Mouse (Mus musculus): ENCODE results near the gene Myo19. TPM values are rescaled to one million over a fixed set of nuclear protein-coding genes. Genes with fewer than 3 reads are reported as not detected.
"Not testable (repeated sequence)": the region's sequence is repeated elsewhere in the genome, so short reads cannot be mapped to it uniquely, and the experiment has no call there.

The Myo19 gene
- polyA plus RNA-seq (2017; shearing (Covaris generic)): 1 to 10 TPM; 2.3 to 3.2 TPM

- ATAC-seq: peak; percentile 84
Observed at GRCm38 (mm10) chr11:84879772-84880464, at the start of gene Myo19, which contains the start of gene Pigw. Gene Myo19, plus strand, starts transcription at chr11:84880148. Gene Pigw, minus strand, starts transcription at chr11:84880285.

- ATAC-seq: no peak
Observed at GRCm38 (mm10) chr11:84839330-84839729, 40.6 kb upstream of the Myo19 start.

- ATAC-seq: no peak
Observed at GRCm38 (mm10) chr11:84846741-84847474, 33.0 kb upstream of the Myo19 start.

DNA sequence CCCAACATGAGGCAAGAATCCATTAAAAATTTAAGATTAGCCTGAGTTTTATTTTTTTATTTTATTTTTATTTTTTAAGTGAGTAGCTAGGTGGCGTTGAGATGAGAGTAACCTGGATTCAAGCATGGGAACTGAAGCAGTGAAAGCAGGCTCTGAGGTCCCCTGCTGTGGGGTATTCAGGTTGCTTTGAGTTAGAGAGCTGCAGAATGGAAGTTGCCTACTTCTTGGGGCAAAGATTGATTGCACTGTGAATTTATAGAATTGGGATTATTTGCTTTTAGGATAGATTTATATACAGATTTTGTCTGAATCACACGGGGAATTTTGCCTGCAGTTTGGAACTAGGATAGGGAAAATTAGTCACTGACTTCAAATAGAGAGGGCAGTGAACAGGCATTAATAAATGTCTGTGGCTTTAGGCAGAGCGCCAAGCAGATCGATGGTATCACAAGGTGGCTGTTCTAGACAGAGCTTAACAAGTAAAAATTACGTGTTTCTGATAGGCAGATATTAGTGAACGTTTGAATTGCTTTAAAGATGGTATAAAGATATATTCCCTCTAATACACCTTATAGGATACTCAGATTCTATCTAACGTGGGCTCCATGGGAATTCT lies 32.4 kb upstream of the Myo19 start:
- ATAC-seq: no peak

DNA sequence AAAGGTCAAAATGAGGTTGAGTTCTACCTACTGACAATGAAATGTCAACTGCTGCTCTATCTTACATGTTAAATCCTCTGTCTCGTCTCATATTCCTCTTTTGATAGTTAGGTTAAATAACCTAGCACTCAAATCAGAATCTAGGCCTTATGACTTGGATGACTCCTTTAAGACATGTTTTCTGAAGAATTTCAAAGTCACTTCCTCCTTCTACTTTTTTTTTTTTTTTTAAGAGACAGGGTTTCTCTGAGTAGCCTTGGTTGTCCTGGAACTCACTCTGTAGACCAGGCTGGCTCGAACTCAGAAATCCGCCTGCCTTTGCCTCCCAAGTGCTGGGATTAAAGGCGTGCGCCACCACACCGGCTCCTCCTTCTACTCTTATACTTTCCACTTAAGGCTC lies 24.7 kb upstream of the Myo19 start:
- no peak for ATAC-seq

DNA sequence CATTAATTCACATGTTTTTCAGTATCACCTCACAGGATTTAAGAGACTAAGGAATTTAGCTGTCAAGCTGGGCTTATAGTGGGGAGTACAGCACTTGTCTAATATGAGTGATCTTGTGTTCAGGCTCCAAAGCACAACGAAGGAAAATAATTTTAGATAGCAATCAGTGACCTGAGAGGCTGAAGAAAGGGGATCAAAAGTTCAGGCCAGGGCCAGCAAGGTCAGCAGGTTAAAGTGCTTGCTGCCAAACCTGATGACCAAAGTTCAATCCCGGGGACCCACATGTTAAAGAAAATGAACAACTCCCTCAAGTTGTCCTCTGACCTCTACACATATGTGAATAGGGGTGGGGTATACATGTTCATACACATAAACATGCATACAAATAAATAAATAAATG lies 14.7 kb upstream of the Myo19 start:
- no peak for ATAC-seq

DNA sequence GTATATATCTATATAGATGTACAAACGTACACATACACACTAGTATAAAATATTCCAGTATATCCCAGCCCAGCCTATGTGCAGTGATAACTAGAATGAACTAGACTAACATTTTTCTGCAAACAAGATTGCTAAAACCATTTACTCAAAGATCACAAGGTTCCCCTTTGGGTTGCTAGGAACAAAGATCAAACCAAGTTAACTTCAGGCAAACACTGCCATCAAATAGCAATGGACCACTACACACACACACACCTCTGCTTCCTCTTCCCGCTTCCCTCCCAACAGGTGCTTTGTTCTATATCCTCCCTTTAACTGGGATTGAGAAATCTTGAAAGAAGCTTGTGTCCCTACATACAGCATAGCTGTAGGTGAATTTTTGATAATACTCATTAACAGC lies 12.4 kb upstream of the Myo19 start:
- ATAC-seq: no peak

- no peak for ATAC-seq
Observed at GRCm38 (mm10) chr11:84868786-84869259, 11.1 kb upstream of the Myo19 start.

GRCm38 (mm10) chr11:84869537-84870232 lies 10.3 kb upstream of the Myo19 start:
- ATAC-seq: peak; percentile 69

GRCm38 (mm10) chr11:84870337-84871043 lies 9.5 kb upstream of the Myo19 start, which contains the start of gene Ggnbp2:
Gene Ggnbp2, minus strand, starts transcription at chr11:84870817.
- ATAC-seq: peak; percentile 67

- no peak for ATAC-seq
Observed at GRCm38 (mm10) chr11:84871046-84871445, 8.9 kb upstream of the Myo19 start.

DNA sequence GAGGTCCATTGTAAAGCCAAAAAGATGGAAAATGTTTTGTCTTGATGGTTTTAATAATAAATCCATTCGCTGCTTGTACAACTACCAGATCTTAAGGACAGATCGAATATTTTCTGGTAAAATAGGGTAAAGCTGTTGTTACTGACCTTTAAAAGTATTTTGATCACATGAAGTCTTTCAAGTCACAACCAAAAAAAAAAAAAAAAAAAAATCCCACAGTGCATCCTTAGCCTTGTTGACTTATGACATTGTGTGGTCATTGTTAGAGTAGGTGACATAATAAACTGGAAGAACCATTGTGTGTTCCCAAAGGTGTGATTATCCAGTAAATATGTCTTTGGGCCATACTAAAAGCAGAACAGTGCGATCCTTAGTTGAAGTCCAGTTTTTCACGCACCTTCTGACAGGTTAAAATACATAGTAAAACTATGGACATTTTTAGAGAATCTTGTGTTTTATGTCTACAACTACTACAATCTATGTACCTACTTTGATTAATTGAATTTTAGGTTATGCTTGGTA lies 8.3 kb upstream of the Myo19 start:
- no peak for ATAC-seq

GRCm38 (mm10) chr11:84873042-84873833 lies 6.7 kb upstream of the Myo19 start:
- no peak for ATAC-seq

DNA sequence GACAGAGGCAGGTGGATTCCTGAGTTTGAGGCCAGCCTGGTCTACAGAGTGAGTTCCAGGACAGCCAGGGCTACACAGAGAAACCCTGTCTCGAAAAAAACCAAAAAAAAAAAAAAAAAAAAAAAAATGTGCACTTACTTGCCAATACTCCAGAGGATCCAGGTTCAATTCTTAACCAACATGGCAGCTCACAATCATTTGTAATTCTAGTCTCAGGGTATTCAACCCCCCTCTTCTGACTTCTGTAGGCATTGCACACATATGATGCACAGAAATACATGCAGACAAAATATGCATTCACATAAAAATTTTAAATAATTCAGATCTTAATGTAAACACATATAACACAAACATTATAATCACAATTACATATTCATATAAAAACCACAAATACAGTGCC lies 3.9 kb upstream of the Myo19 start:
- ATAC-seq: not testable (repeated sequence)

GRCm38 (mm10) chr11:84879007-84879771 lies 759 bp upstream of the Myo19 start:
- ATAC-seq: peak; percentile 37

- ATAC-seq: peak; percentile 14
Observed at GRCm38 (mm10) chr11:84880465-84880961, 565 bp downstream of the Myo19 start.

GRCm38 (mm10) chr11:84880971-84881370 lies 1.0 kb downstream of the Myo19 start:
- ATAC-seq: no peak

DNA sequence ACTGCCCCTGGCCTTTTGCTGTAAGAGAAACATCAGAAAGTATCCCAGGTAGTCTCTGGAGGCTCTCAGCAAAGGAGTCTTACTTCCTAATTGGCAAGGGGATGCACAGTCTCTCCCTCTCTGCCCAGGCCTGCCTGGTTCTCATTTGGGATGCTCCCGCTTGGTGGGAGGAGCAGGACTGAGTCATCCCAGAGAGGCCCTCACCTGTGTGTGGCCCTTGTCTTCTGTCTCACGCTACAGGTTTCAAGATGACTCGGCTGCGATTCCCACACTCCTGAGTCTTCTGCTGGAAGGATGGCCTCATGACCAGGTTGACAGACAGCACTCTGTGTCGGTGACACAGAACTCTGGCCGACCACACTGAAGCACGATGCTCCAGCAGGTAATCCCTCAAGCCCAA lies 2.4 kb downstream of the Myo19 start:
- no peak for ATAC-seq

DNA sequence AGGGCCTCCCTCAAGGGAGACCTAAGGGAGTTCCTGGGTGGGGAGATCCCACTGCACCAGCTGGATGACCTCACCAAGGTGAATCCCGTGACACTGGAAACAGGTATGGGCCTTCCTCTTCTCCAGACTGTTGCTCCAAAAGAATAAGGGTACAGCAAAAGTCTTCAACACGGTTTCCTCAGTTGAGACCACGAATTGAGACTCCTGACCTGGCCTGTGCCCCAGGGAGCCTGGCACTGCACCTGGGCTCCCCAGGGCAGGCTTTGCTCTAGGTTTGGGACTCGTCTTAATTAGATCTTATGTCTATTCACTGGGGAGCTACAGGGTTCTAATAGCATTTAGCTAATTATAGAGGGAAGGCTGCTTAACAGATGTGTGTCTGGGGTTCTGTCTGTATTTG lies 5.3 kb downstream of the Myo19 start:
- no peak for ATAC-seq

DNA sequence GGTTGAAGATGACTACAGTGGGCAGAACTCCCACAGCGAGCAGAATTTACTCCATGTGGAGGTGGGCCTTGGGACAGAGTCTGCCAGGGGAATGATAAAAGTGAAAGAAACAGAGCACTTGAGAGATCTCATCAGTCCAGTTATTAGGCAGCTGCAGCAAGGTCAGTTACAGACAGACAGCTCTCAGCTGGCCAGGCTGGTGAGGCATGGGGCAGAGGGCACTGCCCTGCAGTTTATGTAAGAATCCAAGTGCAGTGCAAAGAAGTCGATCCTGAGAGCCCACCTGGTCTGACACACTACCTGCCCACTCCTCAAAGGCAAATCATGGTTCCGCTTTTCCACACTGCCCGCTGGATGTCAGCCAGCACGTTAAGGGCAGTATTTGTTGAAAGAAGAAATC lies 6.3 kb downstream of the Myo19 start:
- ATAC-seq: no peak
